Mouse (Mus musculus): ENCODE measurements around the gene Hip1r. TPM values are rescaled to one million over a fixed set of nuclear protein-coding genes. Genes with fewer than 3 reads are reported as not detected.

Hip1r gene
- total and polyA plus RNA-seq, 3 experiments = 7.9 to 21.7 (median 14.9) TPM

Other genes with a start within 250 kb of the Hip1r start
- 141 and 148 TPM in 2 replicates for gene Rsrc2, start 224.2 kb upstream of the Hip1r start, total RNA-seq (2014; fragmentation: Nextera tagmentation)
- 130 and 151 TPM in 2 replicates for gene Rsrc2, start 224.2 kb upstream of the Hip1r start, total RNA-seq (2017)
- gene Rsrc2, start 224.2 kb upstream of the Hip1r start, polyA plus RNA-seq (2012) = 8.2 and 18.3 TPM in 2 replicates
- 100 and 117 TPM in 2 replicates for gene Kntc1, start 223.9 kb upstream of the Hip1r start, total RNA-seq (2014; fragmentation: Nextera tagmentation)
- gene Kntc1, start 223.9 kb upstream of the Hip1r start, total RNA-seq (2017) = 61.9 and 68.0 TPM in 2 replicates
- gene Kntc1, start 223.9 kb upstream of the Hip1r start, polyA plus RNA-seq (2012) = 3.2 and 3.8 TPM in 2 replicates
- not detected in 2 replicates for gene Hcar2, start 108.1 kb upstream of the Hip1r start, total RNA-seq (2014; fragmentation: Nextera tagmentation)
- gene Hcar2, start 108.1 kb upstream of the Hip1r start, total RNA-seq (2017) = 0.12 and 0.22 TPM in 2 replicates
- gene Hcar2, start 108.1 kb upstream of the Hip1r start, polyA plus RNA-seq (2012) = not detected in 2 replicates
- gene Hcar1, start 93.6 kb upstream of the Hip1r start, total RNA-seq (2014; fragmentation: Nextera tagmentation) = not detected in 2 replicates
- 0.06 and 0.22 TPM in 2 replicates for gene Hcar1, start 93.6 kb upstream of the Hip1r start, total RNA-seq (2017)
- gene Hcar1, start 93.6 kb upstream of the Hip1r start, polyA plus RNA-seq (2012) = not detected in 2 replicates
- gene Denr, start 66.5 kb upstream of the Hip1r start, total RNA-seq (2014; fragmentation: Nextera tagmentation) = 54.0 and 97.5 TPM in 2 replicates
- 39.7 and 51.7 TPM in 2 replicates for gene Denr, start 66.5 kb upstream of the Hip1r start, total RNA-seq (2017)
- gene Denr, start 66.5 kb upstream of the Hip1r start, polyA plus RNA-seq (2012) = 150 and 207 TPM in 2 replicates
- 1.6 TPM in 1 of 2 replicates, not detected in the other for gene Gm43518, start 46.2 kb upstream of the Hip1r start, total RNA-seq (2014; fragmentation: Nextera tagmentation)
- gene Gm43518, start 46.2 kb upstream of the Hip1r start, total RNA-seq (2017) = 0.27 and 1.5 TPM in 2 replicates
- not detected in 2 replicates for gene Gm43518, start 46.2 kb upstream of the Hip1r start, polyA plus RNA-seq (2012)
- gene Ccdc62, start 42.9 kb upstream of the Hip1r start, total RNA-seq (2014; fragmentation: Nextera tagmentation) = 2.8 and 9.4 TPM in 2 replicates
- 3.0 and 3.9 TPM in 2 replicates for gene Ccdc62, start 42.9 kb upstream of the Hip1r start, total RNA-seq (2017)
- 5.0 and 5.6 TPM in 2 replicates for gene Ccdc62, start 42.9 kb upstream of the Hip1r start, polyA plus RNA-seq (2012)
- 55.7 and 64.1 TPM in 2 replicates for gene Vps37b, start 58.6 kb downstream of the Hip1r start, total RNA-seq (2014; fragmentation: Nextera tagmentation)
- gene Vps37b, start 58.6 kb downstream of the Hip1r start, total RNA-seq (2017) = 26.2 and 27.5 TPM in 2 replicates
- 135 and 192 TPM in 2 replicates for gene Vps37b, start 58.6 kb downstream of the Hip1r start, polyA plus RNA-seq (2012)
- gene Abcb9, start 122.2 kb downstream of the Hip1r start, total RNA-seq (2014; fragmentation: Nextera tagmentation) = 0.75 TPM in 1 of 2 replicates, not detected in the other
- gene Abcb9, start 122.2 kb downstream of the Hip1r start, total RNA-seq (2017) = 0.60 and 1.0 TPM in 2 replicates
- gene Abcb9, start 122.2 kb downstream of the Hip1r start, polyA plus RNA-seq (2012) = 0.62 and 0.66 TPM in 2 replicates
- 7.2 and 28.1 TPM in 2 replicates for gene Ogfod2, start 138.7 kb downstream of the Hip1r start, total RNA-seq (2014; fragmentation: Nextera tagmentation)
- gene Ogfod2, start 138.7 kb downstream of the Hip1r start, total RNA-seq (2017) = 14.9 and 15.4 TPM in 2 replicates
- gene Ogfod2, start 138.7 kb downstream of the Hip1r start, polyA plus RNA-seq (2012) = 60.2 and 73.8 TPM in 2 replicates
- 27.3 and 31.4 TPM in 2 replicates for gene Arl6ip4, start 142.5 kb downstream of the Hip1r start, total RNA-seq (2014; fragmentation: Nextera tagmentation)
- gene Arl6ip4, start 142.5 kb downstream of the Hip1r start, total RNA-seq (2017) = 65.6 and 75.7 TPM in 2 replicates
- 75.4 and 76.9 TPM in 2 replicates for gene Arl6ip4, start 142.5 kb downstream of the Hip1r start, polyA plus RNA-seq (2012)